Mouse (Mus musculus): ENCODE results near the gene Peli1.

- TF ChIP-seq CTCF (IDR thresholded peaks at IDR 0.05; ENCODE audit: borderline replicate concordance, extremely low read depth, insufficient read depth, insufficient read length) (no peak), POLR2A (IDR thresholded peaks at IDR 0.05; ENCODE audit: borderline replicate concordance, extremely low read depth, insufficient read depth, insufficient read length, poor library complexity, severe bottlenecking) (no peak)
Observed at GRCm38 (mm10) chr11:21079400-21079799, 11.7 kb upstream of the Peli1 start.

All from brain, embryonic 14.5 days (tissue).